Mouse (Mus musculus) adrenal gland, adult 2 months (tissue): ENCODE results near the gene Abhd17c. TPM values are rescaled to one million over a fixed set of nuclear protein-coding genes. Genes with fewer than 3 reads are reported as not detected.
A peak's percentile ranks its signal among the peaks of the same experiment; 100 is the strongest.

Experiments
- DNase-seq: peaks from one replicate; pipeline ENCODE4 v3.0.0; 2021
- polyA plus RNA-seq: library from polyadenylated mRNA; depleted of rRNA; stranded (reverse); fragments of >200 nt; gene quantifications from 2 replicates; pipeline ENCODE4 v1.2.3, GENCODE M21; 2012
- total RNA-seq, 2 experiments: library from RNA; stranded (reverse); gene quantifications; 2 replicates each; pipeline ENCODE4 v1.2.3; 2021

The Abhd17c gene
- total and polyA plus RNA-seq, 3 experiments, result 31.0 to 45.6 (median 32.1) TPM

GRCm38 (mm10) chr7:84119216-84120105 is 32.2 kb downstream of the Abhd17c start:
- peak; percentile 70 for DNase-seq

DNA sequence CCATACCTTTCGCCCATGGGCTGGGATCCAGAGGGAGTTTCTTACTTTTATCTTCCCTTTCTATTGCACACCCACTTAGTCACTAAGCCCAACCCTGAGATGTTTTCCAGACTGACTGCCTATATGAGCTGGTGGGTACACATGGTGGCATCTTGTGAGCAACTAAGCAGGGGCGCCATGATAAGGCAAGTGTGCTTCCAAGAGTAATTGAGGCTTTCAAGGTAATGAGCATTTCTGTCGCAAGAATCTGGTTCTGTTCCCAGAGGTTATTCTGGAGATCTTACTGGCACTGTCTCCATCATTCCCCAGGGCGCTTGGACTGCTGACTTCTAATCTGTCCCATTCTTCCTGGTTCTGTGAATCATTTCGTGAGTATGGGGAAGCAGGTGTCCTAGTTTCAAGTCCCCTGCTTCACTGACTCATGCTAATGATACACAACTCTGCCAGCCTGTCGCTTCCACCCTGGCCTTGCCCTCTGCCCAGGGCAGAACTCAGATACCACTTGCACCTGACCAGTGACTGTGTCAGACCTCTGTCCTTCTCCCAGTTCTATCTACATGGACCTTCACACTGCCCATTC is 34.1 kb downstream of the Abhd17c start:
- DNase-seq, result peak; percentile 78

DNA sequence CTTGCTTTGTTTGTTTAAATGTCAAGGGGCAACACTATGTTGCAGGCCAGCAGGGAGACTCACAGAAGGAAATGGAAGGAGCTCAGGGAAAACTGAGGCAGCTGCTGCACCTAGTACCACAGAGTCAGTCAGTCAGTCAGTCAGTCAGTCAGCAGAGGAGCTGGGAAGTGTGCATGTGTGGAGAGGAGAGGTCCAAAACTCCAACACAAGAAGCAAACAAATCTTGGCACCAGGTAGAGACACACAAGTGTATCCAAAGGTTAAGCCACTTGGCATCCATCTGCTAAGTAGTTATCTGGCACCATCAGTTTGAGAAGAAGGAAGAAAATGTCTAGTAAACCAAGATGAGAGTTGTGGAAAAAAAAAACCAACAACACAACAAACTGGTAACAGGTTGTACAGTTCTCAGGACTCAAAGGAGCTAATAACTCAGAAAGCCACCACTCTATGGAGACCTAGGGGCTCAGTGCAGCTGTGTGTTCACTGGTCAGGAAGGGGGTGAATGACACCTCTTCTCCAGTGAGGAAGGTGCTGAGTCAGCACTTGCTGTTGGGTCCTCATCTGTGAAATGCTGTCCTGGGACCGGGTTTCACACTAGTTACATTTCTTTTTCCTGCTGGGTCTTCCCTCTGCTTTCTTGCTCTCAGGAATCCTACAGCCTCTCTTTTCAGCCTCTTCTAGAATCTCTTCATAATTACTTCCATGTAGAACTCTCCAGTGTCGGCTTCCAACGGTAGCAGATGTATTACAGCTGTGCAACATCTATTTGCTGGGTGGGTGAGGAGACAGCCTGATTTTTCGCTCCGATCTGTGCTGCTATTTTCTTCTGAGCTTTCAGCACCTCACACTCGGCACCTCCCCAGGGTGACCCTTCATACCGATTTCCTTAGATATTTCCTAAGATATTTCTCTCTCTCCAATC is 34.8 kb downstream of the Abhd17c start:
- no peak for DNase-seq

GRCm38 (mm10) chr7:84115385-84115784 is 36.3 kb downstream of the Abhd17c start:
- no peak for DNase-seq

DNA sequence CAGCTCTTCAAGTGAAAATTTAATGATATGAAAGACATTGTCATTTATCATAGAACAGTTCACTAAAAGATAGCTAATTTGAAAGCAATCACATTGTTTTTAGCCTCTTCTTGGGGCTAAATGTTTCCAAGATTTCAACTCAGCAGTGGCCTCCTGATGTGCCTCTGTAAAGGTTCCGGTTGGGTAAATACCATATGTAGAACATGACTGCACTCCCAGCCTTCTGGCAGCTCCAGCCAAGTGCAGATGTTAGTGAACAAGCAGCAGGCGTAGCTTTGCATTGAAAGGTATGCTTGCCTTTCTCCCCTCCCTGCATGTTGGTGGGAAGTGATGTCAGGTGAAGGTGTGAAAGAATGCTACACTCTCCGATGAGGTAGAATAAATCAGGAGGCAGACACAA is 36.9 kb downstream of the Abhd17c start:
- DNase-seq, result no peak

- no peak for DNase-seq
These were observed 38.7 kb downstream of the Abhd17c start for GRCm38 (mm10) chr7:84113035-84113390.

- no peak for DNase-seq
These were observed 39.2 kb downstream of the Abhd17c start for GRCm38 (mm10) chr7:84112351-84113034.

GRCm38 (mm10) chr7:84111716-84112350 is 39.9 kb downstream of the Abhd17c start:
- DNase-seq, result no peak

- no peak for DNase-seq
These were observed 44.8 kb downstream of the Abhd17c start for GRCm38 (mm10) chr7:84106942-84107341.

DNA sequence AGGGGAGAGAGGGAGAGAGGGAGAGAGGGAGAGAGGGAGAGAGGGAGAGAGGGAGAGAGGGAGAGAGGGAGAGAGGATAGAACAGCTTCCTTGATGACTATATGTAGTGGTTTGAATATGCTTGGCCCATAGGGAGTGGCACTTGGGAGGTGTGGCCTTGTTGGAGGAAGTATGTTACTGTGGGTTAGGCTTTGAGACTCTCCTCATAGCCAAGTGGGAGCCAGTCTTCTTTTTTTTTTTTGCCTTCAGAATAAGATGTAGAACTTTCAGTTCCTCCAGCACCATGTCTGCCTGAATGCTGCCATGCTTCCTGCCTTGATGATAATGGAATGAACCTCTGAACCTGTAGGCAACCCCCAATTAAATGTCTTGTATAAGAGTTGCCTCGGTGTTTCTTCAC is 49.1 kb downstream of the Abhd17c start:
- no peak for DNase-seq

GRCm38 (mm10) chr7:84100672-84101071 is 51.0 kb downstream of the Abhd17c start:
- no peak for DNase-seq

GRCm38 (mm10) chr7:84098098-84098497 is 53.6 kb downstream of the Abhd17c start:
- DNase-seq, result no peak

- no peak for DNase-seq
These were observed 55.2 kb downstream of the Abhd17c start for GRCm38 (mm10) chr7:84096501-84096900.

DNA sequence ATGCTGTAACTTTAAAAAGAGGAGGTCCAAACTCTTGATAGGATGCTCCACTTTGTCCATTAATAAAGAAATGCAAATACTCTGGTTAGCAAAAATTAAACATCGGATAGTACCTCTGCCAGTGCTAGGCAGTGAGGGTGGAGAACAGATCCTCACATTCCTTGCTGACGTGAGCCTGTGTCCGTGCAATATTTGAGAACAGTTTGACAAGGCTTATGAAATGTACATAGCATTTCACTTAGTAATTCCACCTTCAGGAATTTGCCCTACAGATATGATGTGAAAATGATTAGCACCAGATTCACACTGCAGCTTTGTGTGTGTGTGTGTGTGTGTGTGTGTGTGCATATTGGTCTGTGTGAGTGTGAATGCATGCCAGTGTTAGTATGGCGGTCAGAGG is 60.9 kb downstream of the Abhd17c start:
- no peak for DNase-seq

GRCm38 (mm10) chr7:84089777-84090176 is 61.9 kb downstream of the Abhd17c start:
- DNase-seq, result peak; percentile 13

DNA sequence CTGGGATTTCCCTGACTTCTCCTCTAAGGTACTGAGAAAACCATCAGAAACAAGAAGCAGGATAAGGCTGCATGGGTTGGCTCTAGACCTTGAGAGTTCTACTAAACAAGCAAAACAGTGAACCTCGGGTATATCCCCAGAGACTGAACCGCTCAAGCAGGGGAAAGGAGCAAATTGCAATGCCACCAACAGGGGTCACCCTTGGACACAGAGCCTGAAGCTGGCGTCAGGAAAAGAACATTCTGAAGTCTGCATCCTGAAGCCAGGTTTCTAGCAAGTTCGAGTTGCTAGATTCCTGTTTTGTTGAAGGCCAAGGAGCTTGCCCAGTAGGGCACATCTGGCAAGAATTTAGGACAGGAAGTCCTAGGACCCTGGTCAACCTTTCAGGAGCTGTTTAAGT is 62.7 kb downstream of the Abhd17c start:
- DNase-seq, result peak; percentile 71

GRCm38 (mm10) chr7:84088191-84088590 is 63.5 kb downstream of the Abhd17c start:
- no peak for DNase-seq

DNA sequence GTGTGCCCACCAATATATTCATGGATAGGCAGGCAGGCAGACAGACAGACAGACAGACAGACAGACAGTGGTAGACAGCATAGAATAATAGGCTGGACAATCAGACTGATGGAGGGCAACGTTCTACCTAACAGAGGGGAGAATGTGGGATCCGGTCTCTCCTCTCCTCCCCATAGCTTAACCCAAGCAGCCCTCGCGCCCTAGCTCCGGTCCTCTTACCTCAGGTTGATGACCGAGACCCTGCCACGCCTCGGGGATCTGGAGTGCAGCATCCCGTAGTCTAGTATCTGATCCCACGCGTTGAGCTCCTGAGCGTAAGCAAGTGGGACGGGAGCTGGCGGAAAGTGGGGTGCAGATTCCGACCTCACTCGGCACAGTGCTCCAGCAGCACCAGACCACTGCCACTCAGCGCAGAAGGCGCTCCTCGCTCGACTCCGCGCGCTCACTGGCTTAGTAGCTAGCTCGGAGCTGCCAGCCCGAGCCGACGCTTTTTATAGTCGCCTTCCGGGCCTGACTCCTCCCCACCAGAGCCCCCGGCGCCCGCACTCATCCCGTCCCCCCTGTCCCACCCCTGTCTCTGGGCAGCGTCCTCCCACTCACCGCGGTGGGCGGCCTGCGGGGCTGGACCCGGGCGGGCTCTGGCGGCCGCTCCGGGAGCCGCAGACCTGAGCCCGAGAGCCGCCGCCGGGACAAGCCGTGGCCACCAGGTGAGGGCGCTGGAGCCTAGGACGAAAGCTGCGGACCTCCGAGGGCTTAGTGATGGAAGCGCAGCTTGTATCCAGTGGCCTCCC is 65.5 kb downstream of the Abhd17c start, which contains the start of gene Cemip:
Cemip (minus strand) TSS at position 464 of the 791 bp plus-strand sequence.
- DNase-seq, result peak; percentile 87

- DNase-seq, result peak; percentile 71
These were observed 66.4 kb downstream of the Abhd17c start for GRCm38 (mm10) chr7:84085049-84085945.
